Mouse (Mus musculus) cerebral cortex, adult 2 months (tissue): ENCODE results near the gene Stat5b.

ENCODE experiments used
- WGBS: fragments of 180-500 bp; shearing (Covaris S2); methylation state at CpG from one replicate; pipeline ENCODE4 v1.1.7; 2018; 5-methylcytosine and 5-hydroxymethylcytosine counted together

Gene Stat5b

DNA sequence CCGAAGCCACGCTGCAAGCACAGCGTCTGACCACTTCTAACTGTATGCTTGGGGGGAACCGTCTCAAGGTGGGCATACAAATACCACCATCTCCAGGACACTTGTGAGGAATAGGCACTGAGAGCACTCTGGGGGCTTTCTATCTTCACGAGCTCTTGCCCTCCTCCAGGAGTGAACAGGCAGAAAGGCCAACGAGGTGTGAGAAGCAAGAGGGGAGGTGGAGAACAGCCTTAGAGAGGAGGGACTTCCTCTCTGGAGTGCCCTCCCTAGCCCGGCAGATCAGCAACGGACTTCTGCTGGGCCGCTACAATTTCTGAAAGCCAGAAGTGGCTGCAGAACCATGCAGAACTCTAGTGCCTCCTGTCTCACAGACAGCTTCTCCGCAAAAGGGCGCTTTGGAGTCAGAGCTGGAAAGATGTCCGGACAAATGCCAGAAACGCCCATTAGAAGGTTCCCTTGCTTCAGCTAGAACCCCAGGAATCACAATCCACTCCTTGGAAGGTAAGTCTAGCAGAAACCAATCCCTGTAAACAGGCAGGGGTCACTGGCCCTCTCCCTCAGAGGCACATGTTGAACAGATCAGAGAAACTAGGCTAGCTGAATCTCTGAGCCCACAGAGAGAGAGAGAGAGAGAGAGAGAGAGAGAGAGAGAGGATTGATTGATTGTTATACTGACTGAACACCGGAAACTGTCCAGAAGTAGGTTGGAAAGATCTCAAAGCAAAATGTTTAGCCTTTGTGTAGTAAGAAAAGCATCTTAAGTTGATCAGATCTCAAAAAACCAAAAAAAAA is 114.4 kb downstream of the Stat5b start:
- WGBS: 67% methylated on average over 14 of the region's 14 CpGs

DNA sequence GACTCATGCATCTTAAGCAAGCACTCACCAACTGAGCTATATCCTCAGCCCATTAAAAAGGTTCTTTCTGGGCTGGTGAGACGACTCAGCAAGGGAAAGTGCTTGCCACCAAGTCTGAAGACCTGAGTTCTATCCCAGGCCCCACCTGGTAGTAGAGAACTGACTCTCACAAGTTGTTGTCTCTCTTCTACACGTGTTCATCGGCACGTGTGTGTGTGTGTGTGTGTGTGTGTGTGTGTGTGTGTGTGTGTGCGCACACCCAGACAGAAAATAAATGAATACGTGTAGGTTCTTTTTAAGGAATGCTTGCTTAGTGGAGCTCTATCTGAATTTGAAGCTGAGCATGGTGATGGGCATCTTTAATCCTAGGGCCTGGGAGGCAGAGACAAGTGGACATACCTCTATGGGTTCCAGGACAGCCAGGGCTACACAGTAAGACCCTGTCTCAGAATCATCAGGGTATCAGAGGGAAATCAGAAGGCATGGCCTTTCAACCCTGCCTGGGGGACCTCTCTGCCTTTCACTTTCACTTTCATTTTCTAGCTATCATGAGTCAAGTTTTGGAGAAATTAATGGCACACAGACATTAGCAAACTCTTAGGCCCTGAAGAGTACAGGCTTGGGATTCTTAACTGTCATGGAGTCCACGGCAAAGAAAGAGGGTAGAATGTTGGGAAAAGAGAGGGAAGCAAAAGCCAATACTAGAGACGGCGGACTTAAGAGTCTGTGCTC is 115.2 kb downstream of the Stat5b start:
- WGBS: 87% methylated on average over 9 of the region's 9 CpGs
